Mouse (Mus musculus): ENCODE measurements around the gene Gstp3.

GRCm38 (mm10) chr19:4099056-4099455 is 39.7 kb upstream of the Gstp3 start:
- TF ChIP-seq GATA1 (IDR thresholded peaks at IDR 0.05; ENCODE audit: low read length) (no peak), TAL1 (IDR thresholded peaks at IDR 0.05; ENCODE audit: low read length) (no peak)

All from erythroblast, embryonic 14.5 days (primary cell).